Mouse (Mus musculus) cerebellum, postnatal 4 days (tissue): ENCODE results near the gene Ftsj3.
"Not testable (repeated sequence)": the region's sequence is repeated elsewhere in the genome, so short reads cannot be mapped to it uniquely, and the experiment has no call there.

Source experiments
- DNase-seq, 2 experiments: peaks; one replicate each; pipeline ENCODE4 v3.0.0; 2022; ENCODE audit warnings: low spot score in 2 of 2, mixed read lengths in 1 of 2

Ftsj3 gene

DNA sequence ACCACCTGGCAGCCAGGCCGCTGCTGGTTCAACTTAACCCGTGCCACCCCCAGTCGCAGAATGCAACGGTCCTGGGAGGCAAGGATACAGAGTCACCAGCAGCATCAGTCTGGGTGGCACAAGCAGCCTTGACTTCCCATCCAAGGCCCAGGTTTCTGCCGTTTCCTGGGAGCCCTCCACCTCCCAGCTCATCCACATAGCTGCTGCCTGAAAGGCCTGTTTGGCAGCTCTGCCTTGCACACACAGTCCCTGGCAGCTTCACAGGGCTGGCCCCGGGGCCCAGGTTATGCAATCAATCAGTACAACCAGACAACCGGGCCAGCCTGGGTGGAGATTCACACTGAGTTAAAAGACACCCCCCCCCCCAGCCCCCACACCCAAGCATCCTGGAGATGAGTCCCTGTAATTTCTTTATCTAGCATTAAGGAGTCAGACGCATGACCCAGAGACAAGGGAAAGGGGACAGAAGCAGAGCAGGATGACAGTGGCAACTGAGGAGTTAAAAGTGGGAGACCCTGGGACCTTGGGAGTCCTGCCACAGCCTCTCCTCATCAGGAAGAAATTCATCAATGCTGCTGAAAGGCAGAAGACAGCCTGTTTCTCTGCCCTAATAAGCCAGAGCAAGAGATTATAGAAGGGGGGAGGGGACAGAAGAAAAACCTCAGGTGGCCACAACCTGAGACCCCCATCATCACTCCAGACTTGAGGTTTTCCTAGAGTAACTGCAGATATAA is 12.6 kb upstream of the Ftsj3 start:
- peak in 1 of 2 experiments; percentile 48 for DNase-seq

DNA sequence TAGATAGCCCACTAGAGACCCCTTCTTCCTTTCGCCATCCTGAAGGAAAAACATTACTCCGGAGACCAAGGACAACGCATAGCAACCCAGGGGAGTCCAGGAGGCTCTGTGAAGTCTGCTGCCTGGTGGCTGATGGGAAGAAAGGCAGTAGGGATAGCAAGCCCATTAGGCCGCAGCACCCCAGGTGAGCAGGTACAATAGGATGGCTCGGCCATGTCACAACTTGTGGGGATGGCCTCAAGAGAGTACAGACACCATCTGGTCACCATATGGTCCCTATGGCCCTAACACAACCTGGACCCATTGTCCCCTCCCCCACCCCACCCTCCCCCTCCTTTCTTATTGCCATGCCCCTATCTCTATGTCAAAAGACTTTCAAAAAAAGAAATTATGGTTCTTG is 12.0 kb upstream of the Ftsj3 start:
- no peak for DNase-seq

DNA sequence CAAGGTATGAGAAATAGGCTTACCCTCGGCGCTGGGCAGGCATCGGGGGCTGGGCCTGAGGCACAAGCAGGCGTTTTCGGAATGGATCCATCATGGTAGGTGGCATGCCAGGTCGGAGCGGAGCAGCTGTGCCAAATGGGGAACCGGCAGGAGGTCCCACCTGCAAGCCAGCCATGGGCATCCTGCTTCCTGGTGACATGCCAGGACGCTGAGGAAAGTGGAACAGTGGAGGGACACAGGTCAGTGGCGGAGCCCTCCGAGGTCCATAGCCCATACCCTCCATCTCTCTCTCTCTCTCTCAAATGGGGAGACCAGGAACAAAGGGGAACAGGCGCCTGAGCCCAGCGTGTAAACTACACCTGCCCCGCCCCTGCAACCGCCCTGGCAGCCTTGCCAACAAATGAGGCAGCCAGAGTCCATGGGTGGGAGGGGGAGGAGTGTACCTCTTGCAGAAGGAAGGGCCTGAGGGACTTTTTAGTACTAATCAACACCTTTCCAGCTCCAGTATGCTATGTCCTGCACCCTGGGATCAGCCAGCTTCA is 11.5 kb upstream of the Ftsj3 start:
- DNase-seq, result peak in 1 of 2 experiments; percentile 54

DNA sequence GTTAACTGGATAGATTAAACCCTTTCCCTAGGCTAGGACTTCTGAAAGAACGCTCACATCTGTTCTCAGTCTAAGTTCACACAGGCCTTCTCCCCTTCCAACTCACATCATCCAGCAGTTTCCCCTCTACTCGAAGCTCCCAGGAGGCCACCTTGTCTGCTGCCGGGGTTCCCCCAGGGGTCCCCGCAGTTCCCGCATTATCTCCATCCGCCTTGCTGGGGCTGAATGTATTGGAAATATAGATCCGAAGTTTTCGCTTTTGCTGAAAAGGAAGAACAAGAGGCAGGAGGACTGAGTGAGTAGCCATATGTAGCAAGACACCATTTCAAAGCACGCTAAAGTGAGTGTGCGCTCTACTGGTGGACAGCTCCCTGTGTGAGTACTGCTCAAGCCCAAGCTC is 10.6 kb upstream of the Ftsj3 start:
- no peak for DNase-seq

DNA sequence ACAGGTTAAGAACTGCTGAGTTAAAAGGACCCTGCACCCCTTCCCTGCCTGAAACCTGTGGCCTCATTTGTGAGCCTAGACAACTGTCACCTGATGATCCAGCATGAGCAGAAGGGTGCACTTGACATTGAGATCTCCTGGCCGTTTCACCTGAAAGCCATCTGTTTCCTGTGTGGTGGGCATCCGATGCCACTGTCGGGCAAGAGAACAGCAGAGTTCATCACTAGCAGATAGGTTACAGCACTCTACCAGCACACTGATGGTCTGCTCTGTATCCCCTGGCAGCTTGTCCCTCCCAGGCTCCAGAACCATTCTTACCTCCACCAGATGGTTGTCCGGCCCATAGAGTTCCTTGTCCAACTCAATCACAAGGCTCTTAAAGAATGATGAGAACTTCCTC is 9.7 kb upstream of the Ftsj3 start:
- DNase-seq, result no peak

DNA sequence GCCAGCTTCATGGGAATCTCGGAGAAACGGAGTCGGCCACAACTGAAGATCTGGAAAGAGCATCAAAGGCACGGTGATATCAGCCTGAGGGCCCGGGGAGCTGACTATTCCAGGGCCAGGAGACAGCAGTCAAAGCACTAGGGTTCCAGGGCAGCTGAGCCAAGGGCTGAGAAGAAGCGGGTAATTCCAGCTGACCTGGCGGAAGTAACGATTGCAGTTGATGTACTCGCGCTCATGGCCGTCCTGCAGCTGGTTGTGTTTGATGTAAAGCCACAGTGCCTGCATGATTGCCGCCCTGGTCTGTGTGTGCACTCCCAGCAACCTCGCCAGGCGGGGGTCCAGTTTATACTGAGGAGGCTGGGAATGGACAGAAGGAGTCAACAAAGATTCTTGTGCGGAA is 9.1 kb upstream of the Ftsj3 start:
- no peak for DNase-seq

DNA sequence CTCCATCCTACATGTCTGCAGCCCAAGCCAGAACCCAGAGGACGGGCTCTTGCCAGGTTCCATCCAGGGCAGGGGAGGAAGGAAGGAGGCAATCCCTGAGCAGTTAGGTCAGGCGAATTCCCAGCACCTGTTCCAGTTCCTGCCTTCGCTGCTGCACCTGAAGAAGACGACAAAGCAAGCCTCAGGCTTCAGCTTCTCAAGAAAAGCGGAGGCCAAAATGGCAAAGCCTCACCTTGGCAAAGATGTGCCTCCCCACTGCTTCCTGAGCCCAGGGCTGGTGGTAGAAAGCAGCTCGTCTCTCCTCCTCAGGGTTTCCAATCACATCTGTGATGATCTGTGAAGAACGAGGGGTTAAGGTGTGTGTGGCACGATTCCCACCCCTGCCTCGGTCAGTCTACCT is 8.1 kb upstream of the Ftsj3 start:
- DNase-seq, result no peak

DNA sequence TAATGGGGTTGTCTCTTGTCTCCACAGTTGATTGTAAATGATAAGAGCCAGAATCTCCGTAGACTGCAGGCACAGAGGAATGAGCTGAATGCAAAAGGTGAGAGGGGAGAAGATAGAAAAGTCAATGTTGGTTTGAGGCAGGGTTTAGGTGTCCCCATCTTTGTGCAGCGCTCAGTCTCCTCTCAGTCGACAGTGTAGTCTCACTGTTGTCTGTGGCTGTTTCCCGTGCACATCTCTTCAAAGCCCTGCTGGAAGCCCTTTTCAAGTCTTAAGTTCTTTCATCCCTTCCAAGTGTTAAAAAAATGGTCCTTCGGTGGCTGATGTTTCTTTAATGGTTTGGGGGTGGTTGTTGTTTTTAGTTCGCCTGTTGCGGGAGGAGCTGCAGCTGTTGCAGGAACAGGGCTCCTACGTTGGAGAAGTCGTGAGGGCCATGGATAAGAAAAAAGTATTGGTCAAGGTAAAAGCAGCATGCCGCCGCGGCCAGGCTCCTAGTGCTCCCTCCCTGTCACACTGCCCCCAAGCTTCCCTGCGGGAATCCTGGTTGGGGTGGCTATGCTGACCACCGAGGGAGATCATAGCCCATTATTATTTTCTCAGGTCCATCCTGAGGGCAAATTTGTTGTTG is 5.1 kb upstream of the Ftsj3 start:
- no peak for DNase-seq

DNA sequence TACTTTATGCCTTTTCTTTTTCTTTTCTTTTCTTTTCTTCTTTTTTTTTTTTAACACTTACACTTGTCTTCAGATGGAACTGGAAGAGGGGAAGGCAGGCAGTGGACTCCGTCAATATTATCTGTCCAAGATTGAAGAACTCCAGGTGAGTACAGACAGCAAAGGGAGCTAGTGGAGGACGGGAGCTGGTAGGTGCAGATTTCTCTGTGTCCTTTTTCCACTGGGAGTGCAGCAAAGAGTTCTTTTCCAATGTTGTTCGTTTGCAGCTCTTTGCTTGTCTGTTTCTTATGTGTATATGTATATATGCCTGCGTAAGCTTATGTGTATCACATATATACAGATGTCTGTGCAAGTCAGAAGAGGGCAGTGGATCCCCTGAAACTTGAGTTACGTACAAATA is 896 bp upstream of the Ftsj3 start:
- DNase-seq, result no peak

DNA sequence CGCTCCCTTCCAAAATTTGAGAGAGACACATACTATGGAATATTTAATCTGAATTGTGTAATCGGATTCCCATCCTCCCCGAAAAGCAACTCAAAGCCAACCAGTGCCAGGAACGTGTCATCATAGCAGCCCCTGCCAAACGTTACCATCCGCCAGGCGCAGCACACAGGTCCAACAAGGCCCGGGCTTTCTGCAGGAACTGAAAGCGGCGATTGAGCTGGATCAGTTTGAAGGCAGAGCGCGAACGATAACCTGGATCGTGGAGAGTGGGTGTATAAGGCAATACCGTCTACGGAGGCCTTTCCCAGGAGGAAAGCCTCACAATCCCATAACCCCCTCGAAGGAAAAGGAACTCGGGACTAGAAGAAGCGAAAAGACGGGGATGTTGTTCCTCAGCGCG is 705 bp downstream of the Ftsj3 start:
- no peak for DNase-seq

DNA sequence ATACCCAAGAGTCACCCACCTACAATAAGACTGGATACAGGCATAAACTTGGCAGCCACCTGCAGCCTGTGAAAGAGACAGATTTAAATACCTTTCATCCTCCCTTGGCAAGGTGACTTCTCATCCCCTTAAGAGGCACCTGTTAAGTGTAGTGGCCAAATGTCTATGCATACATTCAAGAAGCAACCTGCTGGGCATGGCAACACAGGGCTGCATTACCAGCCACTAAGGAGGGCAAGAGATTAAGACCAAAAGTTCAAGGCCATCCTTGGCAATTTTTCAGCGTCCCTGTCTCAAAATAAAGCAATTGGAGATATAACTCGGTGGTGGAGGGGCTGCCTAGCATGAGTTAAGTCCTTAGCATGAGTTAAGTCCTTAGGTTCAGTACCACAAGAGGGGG is 1.1 kb downstream of the Ftsj3 start:
- DNase-seq, result no peak

DNA sequence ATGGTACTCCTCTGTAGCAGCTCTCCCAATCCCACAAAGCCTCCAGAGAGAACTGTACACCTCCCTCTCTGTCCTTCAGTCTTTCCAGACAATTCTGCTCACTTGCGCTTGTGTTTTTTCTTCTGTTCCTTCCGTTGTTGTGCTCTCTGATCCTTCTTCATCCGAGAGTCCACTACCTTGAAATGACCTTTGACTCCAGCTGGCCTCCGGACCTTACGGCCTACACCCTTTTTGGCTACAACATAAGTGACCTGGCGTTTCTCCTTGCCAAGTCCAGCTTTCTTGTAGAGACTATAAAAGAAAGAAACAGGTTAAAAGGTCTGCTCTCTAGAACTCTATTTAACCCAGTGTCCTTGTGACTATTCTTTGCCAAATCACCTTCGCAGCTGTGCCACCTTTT is 6.6 kb downstream of the Ftsj3 start:
- DNase-seq, result no peak

DNA sequence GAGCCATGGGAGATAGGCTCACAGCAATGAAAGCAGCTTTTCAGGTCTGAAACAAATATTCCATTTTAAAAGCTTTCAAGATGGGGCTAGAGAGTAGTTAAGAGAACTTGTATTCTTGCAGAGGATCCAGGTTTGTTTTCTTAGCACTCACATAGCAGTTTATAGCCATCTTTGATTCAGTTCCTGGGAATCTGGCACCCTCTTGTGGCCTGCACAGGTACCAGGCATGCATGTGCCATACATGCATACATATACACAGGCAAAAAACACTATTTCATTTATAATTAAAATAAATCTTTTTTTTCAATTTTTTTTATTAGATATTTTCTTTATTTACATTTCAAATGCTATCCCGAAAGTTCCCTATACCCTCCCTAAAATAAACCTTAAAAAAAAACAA is 9.0 kb downstream of the Ftsj3 start:
- no peak for DNase-seq

DNA sequence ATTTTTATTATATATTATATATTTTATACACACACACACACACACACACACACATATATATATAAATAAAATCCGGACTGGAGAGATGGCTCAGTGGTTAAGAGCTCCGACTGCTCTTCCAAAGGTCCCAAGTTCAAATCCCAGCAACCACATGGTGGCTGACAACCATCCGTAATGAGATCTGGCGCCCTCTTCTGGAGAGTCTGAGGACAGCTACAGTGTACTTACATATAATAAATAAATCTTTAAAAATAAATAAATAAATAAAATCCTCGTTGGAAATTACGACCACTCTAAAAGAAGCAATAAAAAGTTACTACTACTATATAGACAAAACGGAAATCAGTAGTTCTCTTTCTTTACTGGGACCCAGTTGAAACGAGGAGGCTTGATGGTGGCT is 21.9 kb downstream of the Ftsj3 start:
- not testable (repeated sequence) for DNase-seq

DNA sequence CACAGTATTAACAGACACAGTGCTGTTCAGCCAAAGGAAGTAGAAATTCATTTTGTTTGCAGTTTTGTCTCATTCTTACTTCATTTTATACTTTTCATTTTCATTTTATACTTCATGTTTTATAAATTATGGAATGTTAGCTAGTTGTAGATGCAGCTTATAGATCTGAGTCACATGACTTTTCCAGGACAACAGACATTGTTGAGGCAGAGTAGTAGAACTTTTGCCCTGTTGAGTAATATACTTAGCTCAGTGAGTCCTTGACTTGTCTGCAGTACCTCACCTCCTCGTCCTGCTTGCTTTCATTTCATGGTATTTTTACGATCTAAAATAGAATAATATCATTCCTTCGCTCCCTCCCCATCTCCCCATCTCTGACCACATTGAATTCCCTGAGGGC is 35.3 kb downstream of the Ftsj3 start:
- no peak for DNase-seq

DNA sequence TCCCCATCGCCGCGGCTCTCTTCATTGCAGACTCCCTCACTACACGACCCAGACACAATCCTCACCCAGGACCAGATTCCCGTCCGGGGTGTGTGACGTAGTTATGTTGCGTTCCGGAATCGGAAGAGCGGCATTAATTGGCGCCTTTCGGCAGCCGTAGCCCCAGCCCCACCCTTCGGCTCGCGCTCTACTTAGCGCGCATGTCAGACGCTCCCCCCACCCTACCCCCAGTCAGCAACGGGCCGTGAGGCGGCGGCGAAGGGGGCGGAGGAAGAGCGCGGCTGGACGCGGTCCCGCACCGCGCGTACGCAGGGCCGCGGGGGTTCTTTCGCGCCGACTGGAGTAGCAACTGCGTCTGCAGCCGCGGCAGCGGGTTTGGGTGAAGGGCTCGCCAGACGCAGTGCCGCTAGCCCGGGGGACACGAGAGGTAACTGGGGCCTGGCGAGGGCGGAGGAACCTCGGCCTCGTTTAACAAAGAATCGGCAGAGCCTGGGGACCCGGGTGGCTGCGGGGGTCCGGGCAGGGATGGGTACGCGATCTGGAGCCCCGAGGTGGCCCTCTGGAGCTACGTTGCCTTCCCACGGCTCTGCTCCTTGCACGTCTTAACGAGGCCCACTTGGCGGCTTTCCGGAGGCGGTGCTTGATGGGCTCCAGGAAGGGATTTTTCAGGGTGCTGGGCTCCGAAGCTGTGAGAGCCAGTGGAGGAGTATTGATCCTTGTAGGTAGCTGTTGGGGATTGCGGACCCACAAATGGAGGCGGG is 39.0 kb downstream of the Ftsj3 start, which contains the start of gene Ddx42:
Gene Ddx42 (plus strand): TSS at position 197 of the 761 bp plus-strand sequence.
- peak; percentile 75 to 89 for DNase-seq

DNA sequence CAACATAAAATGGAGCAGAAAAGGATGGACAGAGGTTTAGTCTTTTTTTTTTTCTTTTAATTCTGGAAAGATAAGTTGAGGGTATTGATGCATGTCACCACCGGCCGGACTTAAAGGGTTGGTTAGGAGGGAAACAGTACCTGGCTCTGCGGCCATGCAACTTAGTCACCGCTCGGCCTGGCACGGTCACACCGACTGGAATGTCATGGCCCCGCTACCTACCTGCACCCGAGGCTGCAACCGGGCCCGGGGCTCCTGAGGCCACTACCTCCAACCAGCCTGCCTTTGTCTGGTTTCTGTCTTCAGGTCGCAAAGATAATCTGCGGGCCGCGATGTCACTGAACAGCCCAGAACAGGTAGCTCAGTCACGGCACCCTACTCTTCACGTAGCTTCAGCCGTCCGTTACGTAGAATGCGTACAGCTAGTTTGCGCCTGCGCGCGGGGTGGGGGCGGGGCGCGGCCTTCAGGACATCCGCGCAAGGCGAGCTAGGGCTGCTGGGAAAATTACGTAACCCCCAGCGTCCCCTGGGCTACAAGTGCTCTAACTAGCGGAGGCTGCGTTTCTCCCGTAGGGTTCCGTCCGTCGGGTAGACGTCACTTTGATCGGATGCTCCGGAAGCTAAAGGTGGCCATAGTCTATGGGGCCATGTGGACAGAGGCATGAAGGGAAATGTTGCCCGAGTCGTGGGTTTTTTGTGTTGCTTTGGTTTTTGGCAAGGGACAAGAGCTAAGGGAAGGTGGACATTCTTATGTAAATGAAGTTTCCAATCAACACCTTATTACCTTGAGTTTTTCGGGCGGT is 39.8 kb downstream of the Ftsj3 start, which contains the start of gene Ccdc47:
Gene Ccdc47 (minus strand): TSS at position 418 of the 803 bp plus-strand sequence.
- DNase-seq, result peak; percentile 90 to 96

DNA sequence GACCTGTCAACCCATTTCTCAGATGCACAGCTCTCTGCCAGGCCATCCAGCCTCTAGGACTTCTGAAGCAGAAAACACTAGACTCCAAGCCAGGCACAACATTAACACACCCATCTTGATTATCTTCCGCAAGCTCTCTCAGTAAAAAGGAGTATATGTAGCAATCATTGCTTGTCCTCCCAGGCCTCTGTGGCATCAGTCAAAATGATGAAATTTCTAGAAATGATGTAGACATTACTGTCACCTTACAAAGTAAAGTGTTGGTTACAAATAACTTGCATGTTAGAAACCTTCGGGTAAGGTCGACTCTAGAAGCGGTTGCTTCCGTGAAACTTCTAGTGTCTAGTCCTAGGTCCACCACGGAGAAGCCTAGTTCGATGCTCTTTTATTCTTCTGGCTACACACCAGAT is 40.4 kb downstream of the Ftsj3 start:
- DNase-seq, result no peak

DNA sequence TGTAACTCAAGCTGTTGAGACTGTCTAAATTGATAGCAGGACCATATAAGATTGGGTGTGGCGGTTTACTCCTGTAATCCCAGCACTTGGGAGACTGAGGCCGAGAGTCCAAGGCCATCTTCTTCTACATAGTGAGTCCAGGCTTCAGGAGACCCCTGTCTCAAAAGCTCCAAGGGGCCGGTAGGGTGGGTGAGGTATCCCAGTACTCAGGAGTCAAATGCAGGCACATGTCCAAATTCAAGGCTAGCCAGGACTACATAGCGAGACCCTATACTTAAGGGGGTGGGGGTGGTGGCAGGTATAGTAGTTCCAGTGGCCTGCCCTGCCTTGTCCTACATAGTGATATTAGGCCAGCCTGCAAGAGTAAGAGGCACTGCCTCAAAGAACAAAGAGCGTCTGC is 41.0 kb downstream of the Ftsj3 start:
- DNase-seq, result no peak

DNA sequence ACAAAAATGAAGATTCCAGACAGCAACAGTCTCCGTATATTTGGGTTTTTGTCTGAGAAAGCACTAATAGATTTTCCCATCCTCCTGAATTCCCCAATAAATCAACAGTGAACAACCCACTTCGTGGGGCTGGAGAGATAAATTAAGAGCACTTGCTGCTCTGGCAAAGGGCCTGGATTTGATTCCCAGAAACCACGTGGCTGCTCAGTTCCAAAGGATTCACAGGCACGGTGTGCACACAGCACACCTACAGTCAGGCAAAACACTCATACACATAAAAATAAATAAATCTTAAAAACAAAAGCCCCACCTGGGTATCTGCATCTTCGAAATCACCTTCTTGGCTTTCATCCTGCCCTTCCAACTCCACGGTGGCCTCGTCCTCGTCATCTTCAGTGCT is 43.1 kb downstream of the Ftsj3 start:
- DNase-seq, result no peak

DNA sequence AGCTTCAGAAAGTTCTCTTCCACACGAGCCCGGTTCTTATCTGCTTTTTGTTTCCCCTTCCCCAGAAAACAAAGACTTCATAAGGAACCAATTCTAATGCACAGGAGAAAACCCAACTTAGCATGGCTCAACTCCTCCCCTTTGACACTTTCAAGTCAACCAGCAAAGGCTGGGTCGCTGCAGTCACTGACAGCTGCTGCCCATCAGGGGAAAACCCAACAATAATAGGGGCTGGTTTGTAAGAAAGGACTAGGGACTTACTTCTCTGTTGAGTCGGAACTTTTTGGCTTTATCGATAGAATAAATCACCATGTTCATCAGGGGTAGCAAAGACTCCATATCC is 53.8 kb downstream of the Ftsj3 start, which contains the start of gene Strada:
Gene Strada (minus strand): TSS at position 46 of the 343 bp plus-strand sequence.
- no peak for DNase-seq
